Mouse (Mus musculus) embryo, embryonic 10 days (tissue): ENCODE measurements around the gene Btg4.

Experiments used
- DNase-seq: peaks from one replicate; pipeline ENCODE4 v3.0.0-alpha.2; 2015; ENCODE audit warnings: low spot score

Btg4 gene

GRCm38 (mm10) chr9:51167954-51168353 lies 107.3 kb downstream of the Btg4 start:
- DNase-seq: no peak

DNA sequence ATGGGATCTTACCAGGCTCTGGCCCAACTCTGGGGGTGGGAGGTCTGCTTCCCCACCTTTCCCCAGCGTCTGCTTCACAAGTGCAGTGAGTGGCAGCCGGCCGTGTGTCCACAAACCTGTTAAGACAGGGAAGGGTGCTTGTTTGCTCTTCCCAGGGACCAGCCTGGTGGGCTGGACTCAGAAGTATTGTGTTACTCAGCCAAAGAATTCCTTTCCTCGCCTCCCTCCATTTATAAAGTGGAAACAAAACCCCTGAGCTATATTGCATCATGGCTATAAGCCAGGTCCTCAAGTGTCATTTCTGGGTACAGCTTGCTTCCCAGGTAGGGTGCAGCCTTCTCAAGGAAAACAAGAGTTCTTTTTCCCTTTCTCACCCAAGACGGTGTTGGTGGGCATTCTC lies 108.0 kb downstream of the Btg4 start:
- no peak for DNase-seq

DNA sequence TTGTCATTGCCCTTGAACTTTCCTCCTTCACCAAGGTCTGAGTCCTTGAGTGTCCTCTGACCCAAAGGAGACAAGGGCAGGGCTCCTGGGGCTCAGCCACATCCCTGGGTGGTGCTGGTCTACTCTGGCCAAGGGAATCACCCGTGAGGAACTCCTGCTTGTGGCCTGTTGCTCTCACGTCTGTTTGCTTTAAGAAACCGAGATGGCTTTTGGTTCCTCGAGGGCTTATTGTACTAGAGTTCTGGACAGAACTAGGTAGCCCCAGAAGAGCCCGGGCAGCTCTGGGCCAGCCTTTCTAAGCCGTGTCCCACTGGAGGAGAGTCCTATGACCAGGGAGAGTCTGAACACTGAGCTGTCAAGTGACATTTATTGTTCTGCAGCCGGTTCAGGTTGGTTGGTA lies 108.4 kb downstream of the Btg4 start:
- DNase-seq: no peak
